Mouse (Mus musculus) urinary bladder, postnatal 25 days (tissue): ENCODE data around the gene Ptcd2.

Source experiments
- DNase-seq: peaks from one replicate; pipeline ENCODE4 v3.0.0; 2022; ENCODE audit warnings: low spot score

The Ptcd2 gene

DNA sequence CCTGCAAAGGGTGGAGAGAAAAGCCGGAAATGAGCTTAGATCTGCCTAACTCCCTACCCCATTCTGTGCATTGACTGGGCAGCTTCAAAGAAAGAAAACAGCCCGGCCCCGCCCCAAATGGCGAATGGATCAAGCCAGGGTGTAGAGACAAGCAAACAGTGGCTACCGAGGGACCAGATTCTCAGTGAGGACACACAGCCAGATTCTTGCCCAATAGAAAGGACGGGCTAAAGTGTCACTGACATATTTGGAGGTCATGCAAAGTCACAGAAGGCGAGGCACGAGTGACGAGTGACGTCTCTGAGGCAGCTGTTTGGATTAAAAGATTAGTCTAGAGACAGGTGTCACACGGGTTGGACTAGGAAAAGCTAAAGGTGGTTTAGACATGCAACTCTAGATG lies 40.1 kb downstream of the Ptcd2 start:
- DNase-seq = no peak

DNA sequence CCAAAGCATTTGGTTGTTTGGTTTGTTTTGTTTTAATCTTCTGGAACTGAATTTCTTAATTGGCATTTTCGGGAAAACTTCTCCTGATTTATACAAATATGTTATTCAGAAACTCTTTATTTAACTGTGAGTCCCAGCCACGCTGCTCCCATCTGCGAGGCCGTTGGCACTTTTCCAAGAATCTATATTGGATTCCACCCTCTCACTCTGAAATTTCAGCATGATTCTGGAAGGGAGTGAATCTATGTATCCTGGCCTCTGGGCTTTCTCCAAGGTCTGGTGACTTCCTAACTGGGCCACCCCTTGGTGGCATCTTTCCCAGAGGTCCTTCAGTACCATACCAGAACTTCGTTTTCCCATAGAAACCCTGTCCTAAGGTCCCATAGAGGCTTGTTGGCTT lies 40.7 kb downstream of the Ptcd2 start:
- no peak for DNase-seq

DNA sequence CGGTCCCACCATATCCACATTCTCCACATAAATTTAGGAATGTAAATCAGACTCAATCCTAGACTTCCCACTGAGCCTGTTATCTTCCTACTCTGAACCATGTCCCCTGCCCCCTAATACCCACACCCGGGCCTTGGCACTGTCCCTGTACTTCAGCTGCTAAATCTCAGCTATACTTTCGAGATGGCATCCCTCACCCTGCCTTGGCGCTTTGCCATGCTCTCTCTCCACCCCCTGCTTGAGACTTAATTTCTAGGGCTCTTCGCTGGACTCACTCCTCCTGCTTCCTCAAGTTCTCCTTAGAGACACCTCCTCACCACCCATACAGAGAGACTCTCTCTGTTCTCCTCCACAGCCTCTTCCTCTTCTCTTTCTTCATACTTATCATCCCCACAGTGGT lies 44.6 kb downstream of the Ptcd2 start:
- DNase-seq = no peak

DNA sequence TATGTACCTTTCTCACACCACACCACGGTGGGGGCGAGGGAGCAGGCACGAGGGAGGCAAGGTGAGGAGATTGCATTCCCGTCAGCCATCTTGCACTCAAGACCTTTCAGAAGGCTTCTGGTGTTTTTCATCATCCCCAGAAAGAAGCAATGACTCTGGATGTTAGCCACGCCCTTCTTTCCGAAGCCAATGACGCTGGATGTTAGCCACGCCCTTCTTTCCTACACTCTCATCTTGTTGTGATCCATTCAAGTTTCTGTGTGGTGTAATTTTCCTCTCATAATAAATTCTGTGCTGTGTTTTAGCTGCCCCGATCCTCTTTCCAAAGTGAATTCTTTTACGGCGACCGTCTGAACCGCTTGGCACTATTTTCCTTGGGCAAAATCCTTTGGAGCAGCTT lies 50.3 kb downstream of the Ptcd2 start:
- no peak for DNase-seq

DNA sequence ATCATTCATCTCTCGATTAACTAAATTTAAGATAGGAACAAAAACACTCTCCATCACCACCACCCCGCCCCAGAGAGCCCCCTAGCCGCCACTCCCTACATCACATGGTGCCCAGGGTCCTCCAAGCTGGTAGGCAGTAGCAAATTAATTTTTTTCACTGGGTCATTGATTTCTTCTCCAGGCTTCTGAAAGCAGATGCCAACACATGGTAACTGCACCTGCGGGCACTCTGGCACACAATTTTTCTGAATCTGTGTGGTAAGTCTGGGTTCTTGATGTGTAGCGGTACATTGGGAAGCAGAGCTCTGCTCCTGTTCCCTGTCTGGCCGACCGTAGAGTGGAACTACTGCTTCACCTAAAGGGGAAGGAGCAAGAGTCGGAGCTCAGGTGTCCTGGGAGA lies 53.7 kb downstream of the Ptcd2 start:
- DNase-seq = no peak

DNA sequence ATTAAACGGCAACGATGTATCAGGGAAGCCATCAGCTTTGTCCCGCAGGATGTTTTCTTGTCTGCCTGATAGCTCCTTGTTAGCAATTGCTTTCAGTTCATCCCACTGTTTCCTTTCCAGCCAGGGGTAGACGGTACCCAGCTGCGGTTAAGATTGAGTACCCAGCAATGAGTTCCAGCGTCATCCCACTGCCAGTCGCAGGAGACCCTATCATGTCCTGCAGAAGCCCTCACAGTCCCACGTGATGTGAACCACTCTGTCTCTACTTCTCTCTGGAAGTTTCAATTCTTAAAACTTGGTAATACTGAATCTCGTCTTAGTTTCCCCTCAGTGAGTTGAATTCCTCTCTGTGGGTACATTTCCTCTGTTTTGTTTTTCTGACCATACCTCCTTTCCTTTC lies 56.7 kb downstream of the Ptcd2 start:
- DNase-seq = no peak

DNA sequence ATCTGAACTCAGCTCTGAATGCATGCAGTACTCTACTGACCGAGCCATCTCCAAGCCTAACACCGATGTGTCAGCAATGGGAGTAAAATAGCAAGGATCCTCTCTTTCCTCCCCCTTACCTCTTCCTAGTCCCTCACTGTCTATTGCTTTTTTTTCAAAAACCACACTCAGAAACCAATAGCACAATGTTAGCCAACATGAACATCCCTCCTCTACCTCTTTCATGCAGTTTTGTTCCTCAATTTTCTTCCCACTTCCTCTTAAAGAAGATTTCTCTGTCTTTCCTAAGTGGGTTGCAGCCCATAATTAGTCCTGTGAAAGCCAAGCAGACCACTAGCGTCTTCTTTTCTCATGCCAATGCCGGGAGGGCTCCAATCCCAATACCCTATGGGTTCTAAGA lies 57.3 kb downstream of the Ptcd2 start:
- DNase-seq = no peak

DNA sequence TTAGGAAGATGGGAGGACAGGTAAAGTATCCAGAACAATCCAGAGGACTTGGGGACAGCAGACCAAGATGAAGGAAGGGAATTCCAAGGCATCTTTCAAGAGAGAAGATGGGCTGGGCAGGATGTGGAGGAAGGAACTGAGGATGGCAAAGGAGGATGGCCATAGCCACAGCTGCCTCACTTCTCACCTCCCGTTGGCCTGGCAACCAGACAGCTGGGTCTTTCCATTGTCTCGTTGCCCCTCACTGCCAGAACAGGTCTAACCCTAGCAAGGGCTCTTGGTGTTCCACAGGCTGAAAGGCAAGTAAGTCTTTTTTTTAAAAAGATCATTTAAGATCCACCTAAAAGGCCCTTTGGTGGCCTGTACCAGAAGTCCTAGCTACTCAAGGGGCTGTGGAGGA lies 59.3 kb downstream of the Ptcd2 start:
- no peak for DNase-seq

DNA sequence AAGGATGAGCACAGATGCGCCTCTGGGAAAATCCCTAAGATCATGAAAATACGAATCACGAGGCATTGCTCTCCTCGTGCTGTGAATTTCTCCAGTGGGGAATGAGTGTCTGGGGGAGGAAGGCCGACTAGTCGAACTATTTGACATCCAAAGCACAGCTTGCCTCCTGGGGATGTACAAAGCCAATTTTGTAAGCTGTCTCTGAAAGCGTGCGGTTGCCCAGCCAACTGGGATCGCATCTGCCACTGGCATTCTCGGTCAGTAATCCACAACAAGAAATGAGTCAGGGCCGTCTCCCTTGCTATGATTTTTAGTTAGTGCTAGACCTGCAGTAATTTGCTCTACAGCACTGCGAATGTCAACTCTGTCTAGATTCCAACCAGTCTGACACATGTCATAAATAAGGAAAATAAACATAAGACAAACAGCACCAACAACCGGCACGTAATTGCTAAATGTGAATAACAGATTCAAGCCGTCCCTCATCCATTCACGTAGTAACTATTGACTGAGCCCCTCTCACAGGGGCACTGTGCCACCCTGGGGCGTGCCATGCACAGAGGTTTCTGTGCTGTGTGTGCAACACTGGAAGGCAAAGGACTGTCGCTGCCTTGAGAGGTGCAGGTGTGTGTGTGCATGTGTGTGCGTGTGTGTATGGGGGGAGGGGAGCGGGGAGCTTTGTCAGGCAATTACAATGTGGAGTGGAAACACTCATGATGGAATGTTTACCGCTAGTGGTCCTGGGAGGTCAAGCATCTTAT lies 59.9 kb downstream of the Ptcd2 start:
- DNase-seq = no peak

DNA sequence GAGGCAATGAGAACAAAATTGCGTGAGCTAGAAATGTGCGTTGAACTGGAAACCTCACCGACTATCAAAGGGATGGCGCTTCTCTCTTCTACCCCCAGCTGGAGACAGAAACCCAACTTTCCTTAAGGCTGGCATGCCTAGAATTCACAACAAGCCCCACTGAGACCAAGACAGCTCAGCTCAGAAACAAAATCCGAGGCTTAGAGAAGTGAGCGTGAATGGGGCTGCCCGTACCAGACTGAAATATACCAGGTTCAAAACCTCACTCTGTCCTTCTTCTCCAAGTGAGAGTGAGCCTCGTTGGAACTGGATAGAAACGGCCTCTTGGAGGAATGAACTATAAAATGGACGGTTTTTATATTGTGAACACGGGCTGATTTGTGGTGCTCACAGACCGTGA lies 60.6 kb downstream of the Ptcd2 start:
- no peak for DNase-seq

DNA sequence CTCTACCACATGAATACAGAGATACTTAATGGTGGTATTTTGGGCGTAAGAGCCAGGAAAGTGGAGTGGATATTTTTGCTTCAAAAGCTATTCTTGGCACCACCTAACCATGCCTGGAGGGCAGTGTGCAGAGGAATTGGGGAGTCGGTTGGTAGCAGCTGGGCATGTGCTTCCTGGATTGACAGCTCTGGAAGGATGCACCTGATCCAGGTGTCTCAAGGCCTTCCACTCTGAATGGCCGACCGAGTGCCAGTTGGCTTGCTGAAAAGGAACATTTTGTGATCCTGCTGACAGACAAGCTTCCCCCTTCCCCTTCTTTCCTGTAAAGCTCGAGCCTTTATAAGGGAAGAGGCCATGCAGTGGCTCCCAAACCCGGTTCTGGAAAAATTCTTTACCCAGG lies 61.5 kb downstream of the Ptcd2 start:
- no peak for DNase-seq

DNA sequence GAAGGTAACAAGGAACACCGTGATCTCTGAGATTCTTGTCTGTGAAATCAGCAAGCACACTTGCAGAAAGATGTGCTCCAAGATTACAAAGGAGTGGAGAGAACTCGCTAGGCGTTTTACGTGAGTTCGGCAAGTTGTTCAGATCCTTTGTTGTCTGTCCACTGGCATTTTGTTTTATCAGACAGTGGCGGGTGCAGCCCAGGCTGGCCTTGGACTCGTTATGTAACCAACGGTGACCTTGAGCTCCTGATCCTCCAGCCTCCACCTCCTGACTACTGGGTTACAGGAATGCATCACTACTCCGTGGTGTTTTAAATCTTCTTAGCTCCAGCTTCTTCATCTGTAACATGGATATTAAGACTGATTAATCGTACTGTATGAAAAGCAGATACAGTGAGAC lies 65.2 kb downstream of the Ptcd2 start:
- DNase-seq = no peak

DNA sequence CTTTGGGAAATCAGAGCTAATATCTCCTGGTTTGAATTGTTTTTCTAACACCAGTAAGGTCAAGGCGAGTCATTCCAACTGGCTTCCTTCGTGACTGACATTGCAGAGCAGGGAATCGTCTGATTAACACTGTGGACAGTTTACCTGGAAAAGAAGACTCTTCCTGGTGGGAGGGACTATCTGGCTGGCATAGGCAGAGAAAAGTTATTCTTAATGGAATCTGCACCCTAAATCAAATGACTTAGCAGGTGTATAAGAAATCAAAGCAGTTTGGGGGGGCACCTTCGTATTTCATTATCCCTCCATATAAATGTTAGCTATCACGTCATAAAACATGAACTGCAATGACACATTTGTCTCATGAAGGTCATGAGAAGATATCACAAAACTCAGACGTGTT lies 66.0 kb downstream of the Ptcd2 start:
- DNase-seq = no peak

DNA sequence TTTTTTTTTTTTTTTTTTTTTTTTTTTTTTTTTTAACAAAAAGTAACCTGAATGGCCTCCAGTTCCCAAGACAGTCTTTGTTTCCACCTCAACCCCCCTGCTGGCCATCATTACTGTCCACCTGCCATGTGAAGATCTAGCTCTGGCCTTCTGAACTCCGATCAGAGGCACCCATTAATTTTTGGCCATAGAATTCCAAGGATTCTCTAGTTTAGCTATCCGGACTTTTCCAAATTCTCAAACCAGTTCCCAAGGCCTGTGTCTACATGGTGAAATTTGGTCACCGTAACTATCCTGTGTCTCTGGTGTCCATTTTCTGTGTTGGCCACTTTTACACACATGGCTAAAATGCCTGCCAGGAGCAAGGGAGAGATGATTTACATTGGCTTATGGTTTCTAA lies 67.0 kb downstream of the Ptcd2 start:
- DNase-seq = no peak

DNA sequence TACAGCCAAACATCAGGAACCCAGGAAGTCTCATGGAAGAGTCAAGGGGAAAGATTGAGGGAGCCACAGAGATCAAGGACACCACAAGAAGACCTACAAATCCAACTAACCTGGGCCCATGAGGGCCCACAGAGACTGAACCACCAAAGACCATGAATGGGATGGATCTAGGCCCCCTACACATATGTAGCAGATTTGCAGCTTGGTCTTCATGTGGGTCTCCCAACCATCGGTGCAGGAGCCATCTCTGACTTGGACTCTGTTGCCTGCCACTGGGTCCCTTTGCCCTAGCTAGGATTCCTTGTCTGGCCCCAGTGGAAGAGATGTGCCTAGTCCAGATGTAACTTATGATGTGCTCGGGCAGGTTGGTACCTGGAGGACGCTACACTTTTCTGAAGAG lies 72.5 kb downstream of the Ptcd2 start:
- DNase-seq = no peak
